Mouse (Mus musculus): Measurements from ENCODE around the gene Fars2.

DNA sequence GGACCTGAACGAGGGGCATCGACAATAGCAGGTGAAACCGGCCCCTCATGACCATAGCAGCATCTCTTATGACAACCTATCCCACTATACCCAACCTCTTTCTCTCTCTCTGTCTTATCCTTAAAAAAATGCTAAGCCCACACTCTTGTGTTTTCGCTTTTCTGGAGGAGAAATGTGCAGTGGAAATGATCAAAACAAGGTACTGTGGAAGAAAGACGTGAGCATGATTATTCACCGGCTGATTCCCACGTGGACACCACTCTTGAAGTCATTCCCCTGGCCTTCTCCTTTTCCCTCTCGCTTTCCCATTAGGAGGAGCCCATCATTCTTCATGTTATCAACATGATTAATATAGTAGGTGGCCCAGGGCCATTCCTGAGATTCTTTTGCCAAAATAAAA, 608.7 kb downstream of the Fars2 start:
- TF ChIP-seq EP300 (IDR thresholded peaks at IDR 0.05; ENCODE audit: low read depth) (no peak), CTCF (IDR thresholded peaks at IDR 0.05; ENCODE audit: low read depth) (no peak)

All from liver, postnatal 0 days (tissue).